Mouse (Mus musculus) c-Kit-positive CD71-positive TER-119-positive erythroid progenitor cells, embryonic 14.5 days (primary cell): Measurements from ENCODE around the gene Ly75.

Experiments used
- DNase-seq: peaks from one replicate; pipeline ENCODE4 v3.0.0-alpha.2; 2013; ENCODE audit warnings: low spot score

Ly75 gene

DNA sequence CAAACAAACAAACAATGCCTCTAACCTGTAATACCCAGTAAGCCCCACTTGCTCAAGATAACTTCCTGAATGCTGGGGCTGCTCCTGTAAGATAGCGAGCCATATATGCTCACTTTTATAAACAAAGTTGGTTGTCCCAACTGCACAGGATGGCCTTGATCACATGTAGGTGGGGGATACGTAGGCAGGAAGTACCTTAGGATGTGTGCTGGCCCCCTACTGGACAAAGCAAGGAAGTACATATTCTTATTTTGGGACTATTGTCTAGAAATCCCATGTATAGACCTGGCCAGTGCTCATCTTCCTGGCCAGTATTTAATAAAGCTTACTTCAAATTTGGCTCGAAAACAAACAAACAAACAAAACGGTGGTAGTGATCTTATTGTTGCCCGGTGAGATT lies 59.7 kb downstream of the Ly75 start:
- DNase-seq, result peak; percentile 10

- no peak for DNase-seq
Measured at GRCm38 (mm10) chr2:60322031-60322726, 60.9 kb downstream of the Ly75 start.

GRCm38 (mm10) chr2:60303796-60304195 lies 79.3 kb downstream of the Ly75 start:
- DNase-seq, result no peak

- DNase-seq, result no peak
Measured at GRCm38 (mm10) chr2:60299323-60299722, 83.8 kb downstream of the Ly75 start.

DNA sequence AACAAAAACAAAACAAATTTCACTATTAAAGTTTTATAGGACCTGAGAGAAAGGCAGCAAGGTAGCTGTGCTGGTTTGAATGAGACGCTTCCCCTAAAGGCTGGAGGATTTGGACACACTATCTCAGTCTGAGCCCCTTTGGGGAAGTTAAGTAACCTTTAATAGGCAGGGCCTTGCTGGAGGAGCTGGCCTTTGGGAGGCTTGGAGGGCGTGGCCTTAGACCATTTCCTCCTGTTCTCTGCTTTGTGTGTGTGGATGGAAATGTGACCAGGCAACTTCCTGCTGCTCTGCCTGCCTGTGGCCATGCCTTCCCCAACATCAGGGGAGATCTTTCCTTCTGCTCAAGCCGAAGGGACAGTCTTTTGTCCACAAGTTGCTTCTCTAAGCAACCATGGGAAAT lies 84.8 kb downstream of the Ly75 start:
- DNase-seq, result no peak

GRCm38 (mm10) chr2:60291381-60291780 lies 91.7 kb downstream of the Ly75 start:
- DNase-seq, result no peak

DNA sequence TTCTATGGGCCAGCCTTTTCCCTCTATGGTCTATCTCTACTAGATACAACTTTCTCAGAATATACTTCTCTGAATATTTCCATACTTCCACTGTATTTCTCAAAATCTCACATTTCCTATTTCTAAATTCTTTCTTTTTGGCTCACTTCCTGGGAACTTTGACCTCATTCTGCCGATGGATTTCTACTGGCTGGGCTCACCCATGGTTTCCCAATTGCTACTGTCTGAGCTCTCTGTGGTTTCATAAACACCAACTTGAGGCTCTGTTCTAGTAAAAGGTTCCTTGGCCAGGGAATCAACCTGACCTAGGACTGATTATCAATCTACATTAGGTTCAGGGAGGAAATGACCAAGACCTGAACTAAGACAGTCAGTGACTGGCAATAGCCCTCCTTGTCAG lies 93.7 kb downstream of the Ly75 start:
- DNase-seq, result no peak

DNA sequence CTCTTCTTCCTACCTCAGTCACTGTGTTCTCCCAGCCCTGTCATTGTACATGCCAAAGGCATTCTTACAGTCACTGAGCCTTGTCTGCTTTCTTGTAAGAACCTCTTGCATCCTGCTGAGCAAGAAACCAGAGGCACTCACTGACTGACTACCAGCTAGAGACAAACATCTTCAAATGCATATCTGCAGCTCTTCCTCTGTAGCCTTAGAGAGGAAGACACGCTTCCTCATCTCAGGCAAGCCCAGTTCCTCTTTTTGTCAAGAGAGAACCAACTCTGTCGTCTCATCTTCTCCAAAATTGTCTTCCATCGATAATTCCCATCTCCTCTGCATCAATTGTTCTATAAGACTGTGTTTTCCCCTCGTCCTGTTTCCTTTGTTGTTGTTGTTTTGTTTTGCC lies 94.5 kb downstream of the Ly75 start:
- DNase-seq, result no peak

GRCm38 (mm10) chr2:60285107-60285617 lies 97.9 kb downstream of the Ly75 start:
- DNase-seq, result no peak

- DNase-seq, result no peak
Measured at GRCm38 (mm10) chr2:60284467-60284821, 98.7 kb downstream of the Ly75 start, which contains the start of gene Cd302. TSS of gene Cd302 (minus strand) at chr2:60284488.

DNA sequence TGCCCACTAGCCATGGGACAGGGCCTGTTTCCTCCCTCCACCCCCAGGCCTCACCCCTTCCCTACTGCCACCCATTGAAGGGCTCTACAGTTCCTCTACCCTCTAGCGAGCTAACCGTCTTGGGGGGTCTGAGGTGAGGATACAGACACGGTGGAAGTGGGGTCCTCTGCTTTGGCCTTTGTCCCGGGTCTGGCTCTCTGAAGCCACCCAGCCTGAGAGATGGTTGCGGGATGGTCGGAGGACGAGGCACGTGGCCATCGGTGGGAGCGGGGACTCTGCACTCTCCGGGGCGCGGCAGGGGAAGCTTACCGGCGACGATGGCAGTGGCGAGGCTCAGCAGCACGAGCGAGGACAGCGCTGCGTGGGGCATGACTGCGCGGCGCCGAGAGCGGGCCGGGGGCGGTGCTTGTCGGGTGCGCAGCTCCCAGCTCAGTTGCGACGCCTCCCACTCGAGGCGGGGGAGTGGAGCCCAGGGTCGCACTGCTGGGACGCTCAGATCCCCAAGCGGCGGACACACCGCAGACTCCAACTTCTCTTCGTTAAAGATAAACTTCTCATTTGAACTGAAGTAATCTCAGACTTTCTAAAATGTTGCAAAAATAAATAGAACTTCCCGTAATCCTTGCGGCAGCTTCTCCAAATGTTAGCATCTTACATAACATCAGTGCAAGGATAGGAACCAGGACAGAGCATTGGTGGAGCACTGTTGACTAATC lies 99.2 kb downstream of the Ly75 start:
- no peak for DNase-seq

GRCm38 (mm10) chr2:60283208-60283750 lies 99.8 kb downstream of the Ly75 start:
- DNase-seq, result no peak

DNA sequence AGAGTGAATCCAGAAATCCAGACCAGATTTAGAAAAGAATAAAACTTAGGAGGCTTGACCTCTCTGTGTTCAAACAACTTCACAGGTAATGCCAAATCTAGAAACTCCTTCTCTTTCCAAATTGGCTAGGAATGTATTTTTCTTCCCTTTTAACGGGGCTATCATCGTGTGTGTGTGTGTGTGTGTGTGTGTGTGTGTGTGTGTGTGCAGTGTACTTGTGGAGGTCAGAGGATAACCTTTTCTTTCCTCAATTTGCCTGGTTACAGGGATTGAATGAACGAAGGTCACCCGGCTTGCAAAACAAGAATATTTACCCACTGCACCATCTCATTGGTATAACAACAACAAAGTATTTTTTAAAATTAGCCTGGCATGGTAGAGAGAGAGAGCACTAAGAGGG lies 100.5 kb downstream of the Ly75 start:
- no peak for DNase-seq

GRCm38 (mm10) chr2:60278627-60279026 lies 104.5 kb downstream of the Ly75 start:
- no peak for DNase-seq

DNA sequence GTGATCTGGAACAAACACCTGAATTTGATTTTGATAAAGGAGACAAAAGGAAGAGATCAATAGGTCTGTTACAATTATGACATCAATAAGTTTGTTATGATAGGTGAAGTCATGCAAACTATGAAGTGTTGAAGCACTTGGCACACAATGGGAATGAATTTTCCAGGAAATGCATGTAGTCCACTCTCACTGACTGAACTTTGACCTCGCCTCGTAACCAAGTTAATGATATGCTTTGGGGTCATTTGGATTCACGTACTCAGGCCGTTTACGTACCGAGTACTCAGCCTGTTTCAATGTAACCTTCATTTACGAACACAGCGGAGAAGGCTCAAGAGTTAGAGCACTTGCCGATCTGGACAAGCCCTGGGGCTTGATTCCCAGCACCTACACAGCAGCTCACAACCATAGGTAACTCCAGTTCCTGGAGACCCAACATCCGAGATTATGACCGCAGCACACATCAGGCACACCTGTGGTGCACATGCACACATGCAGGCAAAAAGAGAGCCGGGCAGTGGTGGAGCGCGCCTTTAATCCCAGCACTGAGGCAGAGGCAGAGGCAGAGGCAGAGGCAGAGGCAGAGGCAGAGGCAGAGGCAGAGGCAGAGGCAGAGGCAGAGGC lies 113.1 kb downstream of the Ly75 start:
- DNase-seq, result no peak

DNA sequence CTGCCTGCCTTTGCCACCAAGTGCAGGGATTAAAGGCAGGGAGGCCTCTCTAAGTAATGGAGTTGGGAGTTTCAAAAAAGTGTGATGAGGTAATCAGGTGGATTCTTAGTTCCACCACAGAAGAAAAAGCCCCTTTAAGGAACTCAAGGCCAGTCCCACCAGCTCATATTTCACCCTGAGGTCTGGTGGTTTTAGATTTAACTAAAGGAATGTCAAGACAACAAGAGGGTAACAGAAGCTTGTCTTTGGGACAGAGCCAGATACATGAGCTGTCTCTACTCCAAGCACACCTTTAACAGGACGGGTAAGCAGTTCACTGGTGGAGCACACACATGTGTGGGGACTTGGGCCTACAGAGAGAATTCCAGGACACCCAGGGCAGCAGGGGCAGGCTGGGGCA lies 115.5 kb downstream of the Ly75 start:
- DNase-seq, result no peak

- no peak for DNase-seq
Measured at GRCm38 (mm10) chr2:60260621-60261350, 122.3 kb downstream of the Ly75 start.

GRCm38 (mm10) chr2:60259186-60259585 lies 123.9 kb downstream of the Ly75 start:
- DNase-seq, result no peak

DNA sequence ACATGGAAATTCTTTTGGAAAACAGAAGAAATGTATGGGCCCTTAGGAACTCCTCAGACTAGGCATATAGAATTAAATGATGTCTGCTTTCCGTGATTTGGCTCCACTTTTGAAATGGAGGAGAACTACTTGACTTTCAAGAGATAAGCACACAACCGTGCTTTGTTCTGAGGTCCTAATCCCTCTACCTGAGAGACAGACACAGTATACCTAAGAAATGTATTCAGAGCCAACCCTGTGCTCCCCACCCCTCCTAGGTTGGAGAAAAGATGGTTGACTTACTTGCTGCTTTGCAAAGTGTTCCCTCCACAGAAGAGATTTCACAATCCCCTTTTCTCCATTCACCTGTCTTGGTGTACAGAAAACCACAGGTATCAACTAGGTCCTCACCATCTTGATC lies 126.4 kb downstream of the Ly75 start:
- DNase-seq, result no peak

GRCm38 (mm10) chr2:60253506-60253905 lies 129.6 kb downstream of the Ly75 start:
- no peak for DNase-seq

GRCm38 (mm10) chr2:60252782-60253181 lies 130.3 kb downstream of the Ly75 start:
- DNase-seq, result no peak
